Mouse (Mus musculus): ENCODE results near the gene Homez. TPM values are rescaled to one million over a fixed set of nuclear protein-coding genes. Genes with fewer than 3 reads are reported as not detected.

Homez gene
- polyA plus RNA-seq (2016; fragmentation: Nextera tagmentation; extraction: Ambion mirVana): 13.9 and 18.5 TPM in 2 replicates

- no peak within 1 kb of the TSS for H3K4me3 ChIP-seq (replicated peaks)
- H3K9me3 ChIP-seq: no peaks in the 10 kb centered on the region
- 85% methylated on average over 5 of the region's 5 CpGs for WGBS
- no peak for ATAC-seq (ENCODE audit: low FRiP score)
- peaks cover 3% of the 10 kb centered on the region; the same call in 1 of the 2 replicates for H3K27me3 ChIP-seq
- peaks cover 7% of the 10 kb centered on the region for H3K4me1 ChIP-seq
- no peak within 1 kb of the TSS for H3K27ac ChIP-seq
- no peaks in the 10 kb centered on the region for H3K36me3 ChIP-seq (replicated peaks)
- no peak within 1 kb of the TSS for H3K4me2 ChIP-seq
- no peak within 1 kb of the TSS for H3K9ac ChIP-seq
Observed at GRCm38 (mm10) chr14:54870861-54871260, at the start of gene Homez. Homez (minus strand) TSS chr14:54870961.

DNA sequence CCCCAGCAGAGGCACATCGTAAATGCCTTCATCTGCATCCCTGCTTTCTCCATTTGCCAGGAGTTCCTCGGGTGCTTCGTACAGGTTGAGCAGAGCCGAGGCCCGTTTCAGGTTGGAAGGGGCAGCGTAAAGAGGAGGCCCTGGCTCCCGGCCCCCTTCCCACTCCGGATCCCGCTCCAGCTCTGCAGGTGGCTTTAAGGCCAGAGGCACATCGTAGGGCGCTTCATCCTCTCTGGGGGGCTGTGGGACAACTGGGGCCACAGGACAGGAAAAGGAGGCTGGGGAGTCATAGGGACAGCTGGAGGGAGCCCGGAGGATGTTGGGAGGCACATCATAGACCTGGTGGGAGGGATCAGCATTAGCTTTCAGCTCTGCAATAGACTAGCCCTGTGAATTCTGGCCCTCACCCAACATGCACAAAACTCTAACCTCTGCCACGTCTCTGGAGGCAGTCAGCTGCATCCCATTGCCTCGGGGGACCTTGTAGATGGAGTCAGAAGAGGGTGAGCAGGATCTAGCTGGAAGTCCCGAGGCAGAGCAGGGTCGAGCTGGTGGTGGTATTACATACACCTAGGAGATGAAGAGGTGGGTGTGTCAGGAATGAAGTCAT lies 49.4 kb upstream of the Homez start:
- H3K36me3 ChIP-seq (replicated peaks): peaks cover 72% of the 10 kb centered on the region
- no peak overlapping the region for H3K4me3 ChIP-seq (replicated peaks)
- H3K27me3 ChIP-seq: no peaks in the 10 kb centered on the region
- H3K4me2 ChIP-seq: no peak overlapping the region
- peaks cover 17% of the 10 kb centered on the region for H3K9me3 ChIP-seq
- no peak for ATAC-seq (ENCODE audit: low FRiP score)
- H3K27ac ChIP-seq: no peak overlapping the region
- H3K4me1 ChIP-seq: peaks cover 18% of the 10 kb centered on the region
- 96% methylated on average over 16 of the region's 16 CpGs for WGBS
- H3K9ac ChIP-seq: no peak overlapping the region

GRCm38 (mm10) chr14:54913343-54913742 lies 42.6 kb upstream of the Homez start:
- Histone ChIP-seq H3K27me3 (no peaks in the 10 kb centered on the region), H3K9me3 (no peaks in the 10 kb centered on the region), H3K4me3 (replicated peaks) (peak overlapping the region; percentile 97), H3K9ac (peak overlapping the region; percentile 98), H3K36me3 (replicated peaks) (peaks cover 44% of the 10 kb centered on the region), H3K4me1 (peaks cover 24% of the 10 kb centered on the region), H3K27ac (peak overlapping the region; percentile 89; the same call in 1 of the 2 replicates), H3K4me2 (peak overlapping the region; percentile 98)
- peak; percentile 43 for ATAC-seq (ENCODE audit: low FRiP score)
- 19% methylated on average over 10 of the region's 10 CpGs for WGBS

DNA sequence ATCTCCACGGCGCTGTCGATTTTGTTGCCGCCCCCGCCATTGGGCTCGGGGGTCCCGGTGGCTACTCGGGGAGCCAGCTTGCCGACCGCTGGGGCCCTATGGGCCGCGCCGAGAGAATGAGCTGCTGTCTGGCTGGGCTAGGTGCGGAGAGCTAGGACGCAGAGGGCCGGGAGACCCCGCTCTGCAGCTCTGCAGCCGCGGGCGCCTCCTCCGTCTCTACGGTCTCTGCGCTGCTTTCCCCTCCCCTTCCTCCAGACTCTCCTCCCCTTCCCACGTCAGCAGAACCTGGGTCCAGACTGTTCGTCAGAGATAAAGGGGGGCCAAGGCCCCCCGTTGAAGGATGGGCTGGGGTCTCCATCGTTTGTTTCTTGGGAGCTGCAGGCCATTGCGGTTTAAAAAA lies 42.1 kb upstream of the Homez start, which contains the start of gene Slc22a17:
TSS of gene Slc22a17 (minus strand) at position 247 of the 400 bp plus-strand sequence.
- ATAC-seq (ENCODE audit: low FRiP score): peak; percentile 95
- Histone ChIP-seq H3K4me1 (peaks cover 24% of the 10 kb centered on the region), H3K9me3 (no peaks in the 10 kb centered on the region), H3K36me3 (replicated peaks) (peaks cover 46% of the 10 kb centered on the region), H3K27me3 (no peaks in the 10 kb centered on the region), H3K4me3 (replicated peaks) (peak within 1 kb of the TSS; percentile 97), H3K27ac (peak within 1 kb of the TSS; percentile 89), H3K9ac (peak within 1 kb of the TSS; percentile 98), H3K4me2 (peak within 1 kb of the TSS; percentile 98)
- 0% methylated on average over 28 of the region's 28 CpGs for WGBS

GRCm38 (mm10) chr14:54912109-54912850 lies 41.5 kb upstream of the Homez start:
- peak overlapping the region; percentile 98 for H3K4me2 ChIP-seq
- peaks cover 46% of the 10 kb centered on the region for H3K36me3 ChIP-seq (replicated peaks)
- WGBS: 2% methylated on average over 55 of the region's 69 CpGs
- H3K27me3 ChIP-seq: no peaks in the 10 kb centered on the region
- H3K27ac ChIP-seq: peak overlapping the region; percentile 89
- H3K4me3 ChIP-seq (replicated peaks): peak overlapping the region; percentile 97
- H3K9me3 ChIP-seq: no peaks in the 10 kb centered on the region
- ATAC-seq (ENCODE audit: low FRiP score): peak; percentile 69
- peak overlapping the region; percentile 98 for H3K9ac ChIP-seq
- peaks cover 24% of the 10 kb centered on the region for H3K4me1 ChIP-seq

DNA sequence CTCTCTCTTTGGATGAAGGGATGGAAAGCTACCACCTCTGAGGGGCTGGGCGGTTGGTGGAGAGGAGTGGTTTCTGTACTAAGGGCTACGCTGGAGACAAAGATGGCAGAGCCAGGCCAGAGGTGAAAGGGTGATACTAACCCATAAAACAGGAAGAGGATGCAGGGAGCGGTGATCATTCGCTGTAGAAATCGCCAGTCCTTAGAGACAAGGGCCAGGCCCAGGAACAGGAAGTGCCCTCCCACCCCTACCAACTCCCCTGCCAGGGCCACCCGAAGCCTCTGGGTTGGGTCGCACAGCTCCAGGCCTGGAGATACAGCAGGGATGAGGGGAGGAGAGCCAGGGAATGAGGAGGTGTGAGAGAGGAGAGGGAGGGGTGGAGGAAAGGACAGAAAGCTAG lies 37.9 kb upstream of the Homez start:
- 92% methylated on average over 7 of the region's 7 CpGs for WGBS
- Histone ChIP-seq H3K4me2 (no peak overlapping the region), H3K4me3 (replicated peaks) (no peak overlapping the region), H3K27ac (no peak overlapping the region), H3K9me3 (no peaks in the 10 kb centered on the region), H3K4me1 (peaks cover 22% of the 10 kb centered on the region), H3K36me3 (replicated peaks) (peaks cover 48% of the 10 kb centered on the region), H3K9ac (no peak overlapping the region), H3K27me3 (no peaks in the 10 kb centered on the region)
- ATAC-seq (ENCODE audit: low FRiP score): no peak

DNA sequence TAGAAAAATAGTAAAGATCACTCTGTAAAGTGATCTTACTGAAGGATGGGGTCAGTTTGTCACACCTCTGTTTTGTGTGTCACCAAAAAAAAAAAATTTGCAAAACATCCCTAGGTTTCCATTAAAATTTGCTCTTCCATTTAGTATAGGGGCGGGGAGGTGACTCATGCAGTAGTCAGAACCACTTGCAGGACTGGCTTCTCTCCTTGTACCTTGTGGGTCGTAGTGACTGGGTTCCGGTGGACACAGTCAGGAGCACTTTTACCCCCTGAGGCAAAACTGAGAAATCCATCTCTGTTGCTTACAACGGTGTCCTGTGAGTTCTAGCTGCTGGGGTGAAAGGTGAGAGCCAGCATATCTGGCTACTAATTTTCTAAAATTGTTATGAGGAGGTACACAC lies 32.9 kb upstream of the Homez start:
- ATAC-seq (ENCODE audit: low FRiP score): no peak
- 98% methylated on average over 4 of the region's 4 CpGs for WGBS
- Histone ChIP-seq H3K9ac (no peak overlapping the region), H3K4me3 (replicated peaks) (no peak overlapping the region), H3K4me2 (no peak overlapping the region), H3K27ac (no peak overlapping the region), H3K4me1 (no peaks in the 10 kb centered on the region), H3K27me3 (no peaks in the 10 kb centered on the region), H3K9me3 (no peaks in the 10 kb centered on the region), H3K36me3 (replicated peaks) (peaks cover 40% of the 10 kb centered on the region)

DNA sequence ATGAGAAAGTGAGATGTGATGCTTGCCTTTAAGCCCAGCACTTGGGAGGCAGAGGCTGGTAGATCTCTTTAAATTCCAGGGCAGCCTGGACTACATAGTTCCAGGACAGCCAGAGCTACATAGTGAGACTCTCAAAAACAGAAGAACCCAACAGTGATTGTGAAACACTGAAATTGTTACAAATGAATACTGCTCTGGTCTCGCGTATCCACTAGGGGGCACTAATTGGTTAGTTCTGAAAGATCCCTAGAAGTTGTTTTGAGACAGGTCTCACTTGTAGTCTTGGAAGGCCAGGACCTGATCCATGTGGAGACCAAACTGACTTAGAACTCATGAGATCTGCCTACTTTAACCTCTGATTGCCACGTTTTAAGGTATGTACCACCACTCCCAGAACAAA lies 29.6 kb upstream of the Homez start:
- H3K9ac ChIP-seq: no peak overlapping the region
- 0% methylated on average over 3 of the region's 3 CpGs for WGBS
- no peaks in the 10 kb centered on the region for H3K27me3 ChIP-seq
- H3K27ac ChIP-seq: peak overlapping the region; percentile 6; the same call in 1 of the 2 replicates
- no peak overlapping the region for H3K4me2 ChIP-seq
- H3K36me3 ChIP-seq (replicated peaks): peaks cover 39% of the 10 kb centered on the region
- peaks cover 15% of the 10 kb centered on the region for H3K4me1 ChIP-seq
- ATAC-seq (ENCODE audit: low FRiP score): peak; percentile 50; the same call in 1 of the 2 replicates
- H3K4me3 ChIP-seq (replicated peaks): no peak overlapping the region
- no peaks in the 10 kb centered on the region for H3K9me3 ChIP-seq

DNA sequence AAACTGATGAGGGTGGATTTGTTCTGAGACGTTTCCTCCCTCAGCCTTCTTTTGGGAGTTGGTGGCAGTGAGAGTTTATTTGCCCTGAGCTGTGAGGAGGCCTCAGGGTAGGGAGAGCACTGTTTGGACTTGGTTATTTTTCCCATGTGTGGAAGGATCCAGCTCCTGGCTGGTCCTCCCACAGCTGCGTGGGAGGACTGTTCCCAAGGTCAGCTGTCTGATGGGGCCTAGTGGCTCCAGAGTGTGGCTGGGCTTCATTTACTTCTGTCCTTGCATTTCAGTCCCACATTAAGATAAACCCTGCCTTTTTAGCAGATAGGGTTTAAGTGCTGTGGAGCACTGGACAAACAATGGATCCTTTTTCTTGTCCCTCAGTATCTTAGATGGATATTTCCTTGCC lies 26.7 kb upstream of the Homez start:
- Histone ChIP-seq H3K27me3 (no peaks in the 10 kb centered on the region), H3K4me1 (peaks cover 18% of the 10 kb centered on the region), H3K9ac (peak overlapping the region; percentile 8; the same call in 1 of the 2 replicates), H3K4me2 (no peak overlapping the region), H3K27ac (no peak overlapping the region), H3K36me3 (replicated peaks) (peaks cover 37% of the 10 kb centered on the region), H3K4me3 (replicated peaks) (no peak overlapping the region), H3K9me3 (no peaks in the 10 kb centered on the region)
- ATAC-seq (ENCODE audit: low FRiP score): no peak
- WGBS: 74% methylated on average over 2 of the region's 2 CpGs

GRCm38 (mm10) chr14:54894296-54895151 lies 23.8 kb upstream of the Homez start:
- Histone ChIP-seq H3K27me3 (no peaks in the 10 kb centered on the region), H3K27ac (peak overlapping the region; percentile 95), H3K4me3 (replicated peaks) (peak overlapping the region; percentile 99), H3K36me3 (replicated peaks) (peaks cover 37% of the 10 kb centered on the region), H3K9ac (peak overlapping the region; percentile 99), H3K9me3 (no peaks in the 10 kb centered on the region), H3K4me1 (peaks cover 18% of the 10 kb centered on the region), H3K4me2 (peak overlapping the region; percentile 58)
- peak; percentile 64 for ATAC-seq (ENCODE audit: low FRiP score)
- under 1% methylated on average over 54 of the region's 54 CpGs for WGBS

DNA sequence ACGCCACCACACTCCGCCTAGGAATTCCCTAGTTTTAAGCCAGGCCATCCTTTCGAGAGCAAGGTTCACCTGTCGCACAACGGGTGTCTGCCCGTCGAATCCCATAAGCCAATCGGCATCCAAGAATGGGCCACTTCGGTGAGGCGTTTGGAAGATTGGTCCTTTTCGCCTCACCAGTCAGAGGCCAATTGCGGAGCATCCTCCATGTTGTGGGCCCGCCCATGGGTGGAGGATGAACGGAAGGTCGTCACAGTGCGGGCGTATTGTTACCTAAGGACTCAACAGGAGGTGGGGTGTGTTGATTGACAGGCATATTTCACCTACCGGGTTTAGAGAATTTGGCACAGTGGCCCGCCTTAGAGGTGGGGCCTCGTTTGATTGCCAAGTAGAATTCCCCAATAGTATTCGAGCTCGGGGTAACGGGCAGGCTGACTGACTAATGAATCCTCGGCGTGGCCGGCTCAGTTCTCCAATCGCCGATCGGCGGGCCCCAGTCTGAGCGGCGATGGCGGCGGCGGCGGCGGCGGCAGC lies 23.0 kb upstream of the Homez start:
- H3K27ac ChIP-seq: peak overlapping the region; percentile 95
- H3K9me3 ChIP-seq: no peaks in the 10 kb centered on the region
- under 1% methylated on average over 38 of the region's 38 CpGs for WGBS
- ATAC-seq (ENCODE audit: low FRiP score): peak; percentile 98
- H3K27me3 ChIP-seq: no peaks in the 10 kb centered on the region
- H3K4me3 ChIP-seq (replicated peaks): peak overlapping the region; percentile 99
- H3K9ac ChIP-seq: peak overlapping the region; percentile 99
- peak overlapping the region; percentile 48 for H3K4me2 ChIP-seq
- peaks cover 31% of the 10 kb centered on the region for H3K36me3 ChIP-seq (replicated peaks)
- H3K4me1 ChIP-seq: peaks cover 18% of the 10 kb centered on the region

DNA sequence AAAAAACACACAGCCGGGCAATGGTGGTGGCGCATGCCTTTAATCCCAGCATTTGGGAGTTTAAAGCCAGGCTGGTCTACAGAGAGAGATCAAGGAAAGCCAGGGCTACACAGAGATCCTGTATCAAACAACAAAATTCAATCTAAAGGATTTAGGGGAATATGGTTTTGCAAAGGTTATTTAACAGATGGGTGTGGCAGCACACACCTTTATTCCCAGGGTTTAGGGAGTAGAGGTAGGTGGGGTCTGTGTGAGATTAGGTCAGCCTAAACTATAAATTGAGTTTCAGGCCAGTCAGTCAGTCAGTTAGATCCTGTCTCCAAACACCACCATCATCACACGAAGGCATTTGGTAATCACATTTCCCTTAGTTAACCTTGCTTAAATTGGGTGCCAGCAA lies 21.4 kb upstream of the Homez start, which contains the start of gene Pabpn1:
TSS of gene Pabpn1 (plus strand) at position 301 of the 400 bp plus-strand sequence.
- 94% methylated on average over 3 of the region's 3 CpGs for WGBS

More for the DNA sequence above, 21.4 kb upstream of the Homez start, which contains the start of gene Pabpn1:
- Histone ChIP-seq H3K4me2 (peak within 1 kb of the TSS; percentile 48), H3K4me3 (replicated peaks) (peak within 1 kb of the TSS; percentile 99), H3K27ac (peak within 1 kb of the TSS; percentile 79), H3K36me3 (replicated peaks) (peaks cover 18% of the 10 kb centered on the region), H3K9me3 (no peaks in the 10 kb centered on the region), H3K27me3 (no peaks in the 10 kb centered on the region), H3K9ac (peak within 1 kb of the TSS; percentile 22; the same call in 1 of the 2 replicates), H3K4me1 (peaks cover 15% of the 10 kb centered on the region)
- no peak for ATAC-seq (ENCODE audit: low FRiP score)
